Mouse (Mus musculus): ENCODE results near the gene Tpsb2. TPM values are rescaled to one million over a fixed set of nuclear protein-coding genes. Genes with fewer than 3 reads are reported as not detected.

Tpsb2 gene
- polyA plus RNA-seq, 1 experiment, result 0.26 TPM

DNA sequence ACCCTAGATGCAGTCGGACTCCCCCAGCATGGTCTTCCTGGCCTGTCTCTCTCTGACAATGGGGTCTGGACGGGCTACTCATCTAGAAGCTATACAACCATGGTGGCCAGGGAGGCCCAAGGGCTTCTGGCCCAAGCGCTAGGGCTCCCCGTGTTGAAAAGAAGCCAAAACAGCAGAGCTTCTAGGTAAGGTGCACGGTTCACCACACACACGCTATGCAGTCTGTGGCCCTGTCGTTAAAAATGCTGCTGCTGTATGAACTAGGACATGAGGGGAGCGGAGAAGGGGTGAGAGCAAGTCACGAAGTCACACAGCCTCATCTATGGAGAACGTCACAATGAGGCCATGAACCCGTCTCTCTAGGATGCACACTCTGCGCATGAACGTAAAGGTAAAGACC lies 36.1 kb downstream of the Tpsb2 start:
- H3K27me3 ChIP-seq (replicated peaks), result peaks cover 87% of the 10 kb centered on the region
- no peaks in the 10 kb centered on the region for H3K4me1 ChIP-seq
- no peak for TF ChIP-seq FLI1 (IDR thresholded peaks at IDR 0.05; ENCODE audit: low read length)
- TF ChIP-seq GATA1 (IDR thresholded peaks at IDR 0.05; ENCODE audit: borderline replicate concordance, low read length), result no peak
- no peaks in the 10 kb centered on the region for H3K9me3 ChIP-seq
- H3K36me3 ChIP-seq (replicated peaks; ENCODE audit: low read length), result no peaks in the 10 kb centered on the region
- H3K4me3 ChIP-seq (replicated peaks), result no peak overlapping the region

DNA sequence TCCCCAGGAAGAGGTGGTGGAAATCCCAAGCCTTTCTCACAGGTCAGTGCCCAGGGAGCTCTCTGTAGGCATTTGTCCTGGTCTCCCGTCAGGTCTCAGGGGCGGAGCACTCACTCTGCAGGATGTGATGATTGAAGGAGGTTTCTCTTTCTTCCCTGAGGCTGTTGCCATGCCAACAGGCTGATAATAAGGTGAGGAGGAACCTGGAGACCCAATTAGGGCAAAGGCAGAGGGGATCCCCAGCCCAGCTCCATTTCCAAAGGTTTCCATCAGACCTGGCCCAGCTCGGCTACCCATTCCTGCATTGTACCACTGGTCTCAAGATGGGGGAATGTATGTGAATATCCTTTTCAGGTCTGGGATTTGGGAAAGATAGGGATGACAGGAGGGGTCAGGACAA lies 38.1 kb downstream of the Tpsb2 start:
- Histone ChIP-seq H3K9me3 (no peaks in the 10 kb centered on the region), H3K27me3 (replicated peaks) (peaks cover 80% of the 10 kb centered on the region), H3K4me1 (no peaks in the 10 kb centered on the region), H3K36me3 (replicated peaks; ENCODE audit: low read length) (no peaks in the 10 kb centered on the region), H3K4me3 (replicated peaks) (no peak overlapping the region)
- TF ChIP-seq GATA1 (IDR thresholded peaks at IDR 0.05; ENCODE audit: borderline replicate concordance, low read length), result no peak
- no peak for TF ChIP-seq FLI1 (IDR thresholded peaks at IDR 0.05; ENCODE audit: low read length)

GRCm38 (mm10) chr17:25405224-25405895 lies 39.3 kb downstream of the Tpsb2 start:
- Histone ChIP-seq H3K9me3 (no peaks in the 10 kb centered on the region), H3K27me3 (replicated peaks) (peaks cover 83% of the 10 kb centered on the region), H3K4me1 (no peaks in the 10 kb centered on the region), H3K36me3 (replicated peaks; ENCODE audit: low read length) (no peaks in the 10 kb centered on the region), H3K4me3 (replicated peaks) (no peak overlapping the region)
- TF ChIP-seq FLI1 (IDR thresholded peaks at IDR 0.05; ENCODE audit: low read length) (no peak), GATA1 (IDR thresholded peaks at IDR 0.05; ENCODE audit: borderline replicate concordance, low read length) (no peak)

- Histone ChIP-seq H3K36me3 (replicated peaks; ENCODE audit: low read length) (no peaks in the 10 kb centered on the region), H3K4me1 (peaks cover 4% of the 10 kb centered on the region), H3K4me3 (replicated peaks) (no peak overlapping the region), H3K9me3 (no peaks in the 10 kb centered on the region), H3K27me3 (replicated peaks) (peaks cover 83% of the 10 kb centered on the region)
- TF ChIP-seq GATA1 (IDR thresholded peaks at IDR 0.05; ENCODE audit: borderline replicate concordance, low read length) (no peak), FLI1 (IDR thresholded peaks at IDR 0.05; ENCODE audit: low read length) (no peak)
Observed at GRCm38 (mm10) chr17:25406011-25406441, 39.9 kb downstream of the Tpsb2 start.

- peaks cover 6% of the 10 kb centered on the region for H3K4me1 ChIP-seq
- H3K27me3 ChIP-seq (replicated peaks), result peaks cover 81% of the 10 kb centered on the region
- H3K4me3 ChIP-seq (replicated peaks), result no peak overlapping the region
- H3K36me3 ChIP-seq (replicated peaks; ENCODE audit: low read length), result no peaks in the 10 kb centered on the region
- TF ChIP-seq FLI1 (IDR thresholded peaks at IDR 0.05; ENCODE audit: low read length), result no peak
- TF ChIP-seq GATA1 (IDR thresholded peaks at IDR 0.05; ENCODE audit: borderline replicate concordance, low read length), result no peak
- no peaks in the 10 kb centered on the region for H3K9me3 ChIP-seq
Observed at GRCm38 (mm10) chr17:25407352-25407751, 41.2 kb downstream of the Tpsb2 start.

DNA sequence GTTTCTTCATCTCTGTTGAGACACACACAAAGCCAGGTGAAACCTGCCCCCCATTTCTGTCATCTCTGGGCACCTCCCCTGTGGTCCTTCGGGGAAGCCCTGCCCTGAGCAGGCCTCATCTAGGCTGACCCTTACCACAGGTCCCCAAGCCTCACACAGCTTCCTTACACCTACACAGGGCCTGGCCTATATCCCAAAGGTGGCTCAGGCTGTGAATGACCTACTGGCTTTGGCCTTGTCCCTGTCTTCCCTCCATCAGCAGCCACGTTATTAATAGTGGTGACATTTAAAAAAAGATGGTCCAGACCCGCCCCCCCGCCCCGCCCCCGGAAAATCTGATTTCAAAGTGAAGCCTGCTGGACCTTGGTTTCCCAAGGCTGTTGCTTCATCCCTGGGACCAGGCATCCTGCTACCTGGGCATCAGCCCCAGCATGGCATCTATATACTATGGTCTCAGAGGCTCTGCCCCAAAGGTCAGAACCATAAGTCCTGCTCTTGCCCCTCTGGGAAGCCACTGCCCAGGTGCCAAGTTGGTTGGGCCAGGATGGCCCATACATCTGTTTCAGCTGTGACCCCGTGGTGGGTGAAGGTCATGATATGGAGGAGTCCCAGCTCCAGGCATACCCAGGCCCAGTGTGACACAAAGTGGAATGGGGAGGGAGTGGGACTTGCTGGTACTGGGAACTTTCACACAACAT lies 42.3 kb downstream of the Tpsb2 start:
- H3K4me1 ChIP-seq, result peaks cover 6% of the 10 kb centered on the region
- H3K9me3 ChIP-seq, result no peaks in the 10 kb centered on the region
- TF ChIP-seq FLI1 (IDR thresholded peaks at IDR 0.05; ENCODE audit: low read length), result no peak
- no peak for TF ChIP-seq GATA1 (IDR thresholded peaks at IDR 0.05; ENCODE audit: borderline replicate concordance, low read length)
- no peaks in the 10 kb centered on the region for H3K36me3 ChIP-seq (replicated peaks; ENCODE audit: low read length)
- H3K4me3 ChIP-seq (replicated peaks), result no peak overlapping the region
- H3K27me3 ChIP-seq (replicated peaks), result peaks cover 76% of the 10 kb centered on the region

DNA sequence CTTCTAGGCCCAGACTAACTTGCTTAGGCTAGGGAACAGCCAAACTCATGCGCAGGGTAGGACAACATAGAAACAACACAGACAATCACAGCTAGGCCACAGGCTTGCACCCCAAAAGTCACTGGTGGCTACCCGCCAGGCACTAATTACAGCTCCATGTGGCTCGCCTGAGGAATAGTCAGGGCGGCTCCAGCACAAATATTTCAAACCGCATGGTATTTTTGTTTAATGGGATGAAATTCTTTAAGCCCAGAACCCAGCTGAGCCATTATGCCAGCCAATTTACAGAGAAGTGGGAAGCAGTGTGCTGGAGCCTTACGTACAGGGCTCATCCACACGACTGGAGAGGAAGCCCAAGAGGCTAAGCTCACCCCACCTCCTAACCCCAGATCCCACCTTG lies 43.5 kb downstream of the Tpsb2 start:
- Histone ChIP-seq H3K27me3 (replicated peaks) (peaks cover 74% of the 10 kb centered on the region), H3K9me3 (no peaks in the 10 kb centered on the region), H3K36me3 (replicated peaks; ENCODE audit: low read length) (no peaks in the 10 kb centered on the region), H3K4me3 (replicated peaks) (no peak overlapping the region), H3K4me1 (peaks cover 6% of the 10 kb centered on the region)
- TF ChIP-seq FLI1 (IDR thresholded peaks at IDR 0.05; ENCODE audit: low read length) (no peak), GATA1 (IDR thresholded peaks at IDR 0.05; ENCODE audit: borderline replicate concordance, low read length) (no peak)

DNA sequence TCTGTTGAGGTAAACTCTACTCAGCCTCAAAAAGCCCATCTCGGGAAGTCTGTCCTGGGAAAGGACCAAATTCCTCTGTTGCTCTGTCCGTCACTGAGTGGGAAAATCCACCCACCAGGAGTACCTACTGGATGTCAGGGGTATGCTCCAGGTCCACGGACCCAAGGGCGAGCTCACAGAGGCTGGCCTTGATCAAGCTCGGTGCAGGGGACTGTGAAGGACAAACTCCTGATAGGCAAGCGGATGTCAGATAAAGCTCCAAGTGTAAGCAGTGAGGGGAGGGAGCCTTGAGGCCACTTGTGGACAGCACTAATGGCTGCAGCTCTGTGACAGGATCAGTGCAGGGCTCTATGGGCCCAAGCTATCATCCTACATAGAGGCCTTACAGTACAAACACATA lies 44.1 kb downstream of the Tpsb2 start:
- Histone ChIP-seq H3K9me3 (no peaks in the 10 kb centered on the region), H3K27me3 (replicated peaks) (peaks cover 72% of the 10 kb centered on the region), H3K36me3 (replicated peaks; ENCODE audit: low read length) (no peaks in the 10 kb centered on the region), H3K4me1 (peaks cover 6% of the 10 kb centered on the region), H3K4me3 (replicated peaks) (no peak overlapping the region)
- TF ChIP-seq FLI1 (IDR thresholded peaks at IDR 0.05; ENCODE audit: low read length) (no peak), GATA1 (IDR thresholded peaks at IDR 0.05; ENCODE audit: borderline replicate concordance, low read length) (no peak)

DNA sequence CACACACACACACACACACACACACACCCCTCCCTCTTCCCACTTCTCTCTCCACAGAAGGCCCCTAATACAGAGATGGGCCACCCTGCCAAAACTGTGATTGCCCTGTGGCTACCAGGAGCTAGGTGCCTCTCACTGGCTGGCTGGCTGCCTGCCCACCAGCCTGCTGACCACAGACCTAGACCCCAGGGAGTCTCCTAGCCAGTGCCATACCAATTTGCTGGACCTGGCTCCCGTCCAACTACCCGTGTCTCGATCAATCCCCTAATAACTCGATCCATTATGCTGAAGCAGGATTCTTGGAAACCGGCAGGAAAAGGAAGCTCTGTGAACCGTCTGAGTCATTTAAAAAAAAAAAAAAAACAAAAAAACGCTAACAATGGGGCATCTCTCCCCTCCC lies 44.7 kb downstream of the Tpsb2 start:
- no peaks in the 10 kb centered on the region for H3K9me3 ChIP-seq

DNA sequence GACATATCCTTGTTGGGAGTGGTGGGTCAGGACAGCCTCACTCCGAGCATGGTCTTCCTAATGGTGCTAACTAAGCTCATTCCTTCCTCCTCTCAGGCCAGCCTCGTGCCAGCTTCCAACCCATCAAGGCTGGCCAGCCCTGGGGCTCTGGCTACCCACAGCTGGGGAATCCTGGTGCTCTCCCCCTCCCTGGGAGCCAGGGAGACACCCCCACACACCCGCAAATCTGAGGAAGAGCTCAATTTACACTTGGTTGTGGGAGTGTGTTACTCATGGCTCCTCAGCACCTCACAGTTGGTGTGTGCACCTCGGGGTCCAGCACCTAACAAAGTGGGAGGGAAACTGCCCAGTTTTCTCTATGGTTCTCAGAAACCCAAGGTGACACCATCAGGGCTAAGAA lies 45.1 kb downstream of the Tpsb2 start:
- Histone ChIP-seq H3K9me3 (no peaks in the 10 kb centered on the region), H3K27me3 (replicated peaks) (peaks cover 68% of the 10 kb centered on the region), H3K4me1 (peaks cover 6% of the 10 kb centered on the region), H3K4me3 (replicated peaks) (no peak overlapping the region), H3K36me3 (replicated peaks; ENCODE audit: low read length) (no peaks in the 10 kb centered on the region)
- no peak for TF ChIP-seq GATA1 (IDR thresholded peaks at IDR 0.05; ENCODE audit: borderline replicate concordance, low read length)
- TF ChIP-seq FLI1 (IDR thresholded peaks at IDR 0.05; ENCODE audit: low read length), result no peak

More for the DNA sequence above, 44.7 kb downstream of the Tpsb2 start:
- no peak for TF ChIP-seq FLI1 (IDR thresholded peaks at IDR 0.05; ENCODE audit: low read length)
- no peak for TF ChIP-seq GATA1 (IDR thresholded peaks at IDR 0.05; ENCODE audit: borderline replicate concordance, low read length)
- H3K4me3 ChIP-seq (replicated peaks), result no peak overlapping the region
- H3K36me3 ChIP-seq (replicated peaks; ENCODE audit: low read length), result no peaks in the 10 kb centered on the region
- H3K4me1 ChIP-seq, result peaks cover 6% of the 10 kb centered on the region
- H3K27me3 ChIP-seq (replicated peaks), result peaks cover 70% of the 10 kb centered on the region

All from megakaryocyte, embryonic 14.5 days (primary cell).